Mouse (Mus musculus) CH12.LX (cell line): ENCODE measurements around the gene Slc35e2. TPM values are rescaled to one million over a fixed set of nuclear protein-coding genes. Genes with fewer than 3 reads are reported as not detected.
"Not testable (repeated sequence)": the region's sequence is repeated elsewhere in the genome, so short reads cannot be mapped to it uniquely, and the experiment has no call there.

Experiments used
- DNase-seq: peaks from one replicate; pipeline ENCODE4 v3.0.0-alpha.2; 2013; ENCODE audit errors: extremely low read depth
- H3K27ac ChIP-seq: 2 replicates; pipeline ENCODE4 v1.5.1; 2012; ENCODE audit warnings: low read depth, mild to moderate bottlenecking, control low read depth, moderate library complexity; ENCODE audit not compliant: insufficient read depth
- H3K27me3 ChIP-seq: replicated peaks from 2 replicates; pipeline ENCODE3; 2012; ENCODE audit warnings: inconsistent platforms
- H3K36me3 ChIP-seq, 2 experiments: replicated peaks in 1 of 2; 2 replicates each; pipeline versions ENCODE3 to v1.6.1; 2012; ENCODE audit warnings: inconsistent platforms in 1 of 2, low read length in 1 of 2, mild to moderate bottlenecking in 1 of 2, mixed read lengths in 1 of 2, moderate library complexity in 1 of 2; ENCODE audit not compliant: control insufficient read depth in 1 of 2, insufficient read depth in 1 of 2
- H3K4me1 ChIP-seq, 2 experiments: 2 replicates each; pipeline ENCODE4 v1.6.1; 2012; ENCODE audit warnings: inconsistent platforms in 1 of 2, moderate library complexity in 1 of 2; ENCODE audit not compliant: insufficient read depth in 2 of 2, control insufficient read depth in 1 of 2
- H3K4me2 ChIP-seq: 2 replicates; pipeline ENCODE4 v1.6.1; 2012; ENCODE audit warnings: low read depth, mild to moderate bottlenecking, control low read depth; ENCODE audit not compliant: poor library complexity, insufficient read depth, severe bottlenecking
- H3K4me3 ChIP-seq, 3 experiments: fragments of 150-350 bp in 1 of 3; sonication (generic) in 1 of 3; replicated peaks in 1 of 3; 2 replicates each; pipeline versions ENCODE3 to v1.5.1; 2011 to 2012; ENCODE audit warnings: low read depth in 2 of 3, low read length in 2 of 3, mild to moderate bottlenecking in 2 of 3, moderate library complexity in 2 of 3, control low read depth in 1 of 3, improper control_type of control experiment in 1 of 3, inconsistent platforms in 1 of 3, mixed read lengths in 1 of 3; ENCODE audit not compliant: poor library complexity in 1 of 3
- H3K79me2 ChIP-seq: replicated peaks from 2 replicates; pipeline ENCODE4 v1.6.1; 2012; ENCODE audit warnings: mild to moderate bottlenecking, moderate library complexity; ENCODE audit not compliant: control insufficient read depth, poor library complexity, insufficient read depth, severe bottlenecking; ENCODE audit errors: extremely low read depth
- H3K9ac ChIP-seq: 2 replicates; pipeline ENCODE4 v1.6.1; 2012; ENCODE audit warnings: low read depth, mild to moderate bottlenecking, control low read depth, moderate library complexity; ENCODE audit not compliant: insufficient read depth
- H3K9me3 ChIP-seq: replicated peaks from 2 replicates; pipeline ENCODE3; 2012; ENCODE audit warnings: low read length, inconsistent platforms, mixed read lengths
- BHLHE40 ChIP-seq: IDR thresholded peaks from 2 replicates; pipeline ENCODE4 v1.6.1; 2011; ENCODE audit warnings: mild to moderate bottlenecking, low read depth, low read length, improper control_type of control experiment
- CTCF ChIP-seq, 2 experiments: IDR thresholded peaks in 1 of 2; conservative IDR thresholded peaks in 1 of 2; 2 replicates each; pipeline ENCODE4 v1.5.1; 2011 to 2012; ENCODE audit warnings: low read depth in 2 of 2, low read length in 2 of 2, improper control_type of control experiment in 1 of 2, inconsistent platforms in 1 of 2, mild to moderate bottlenecking in 1 of 2, moderate library complexity in 1 of 2
- E2F4 ChIP-seq: IDR thresholded peaks from 2 replicates; pipeline ENCODE4 v1.6.1; 2011; ENCODE audit warnings: low read depth, low read length, improper control_type of control experiment; ENCODE audit not compliant: insufficient replicate concordance
- ELF1 ChIP-seq: IDR thresholded peaks from 2 replicates; pipeline ENCODE4 v1.6.1; 2014; ENCODE audit warnings: low read depth, mild to moderate bottlenecking, inconsistent platforms, low read length, improper control_type of control experiment
- EP300 ChIP-seq: IDR thresholded peaks from 2 replicates; pipeline ENCODE4 v1.6.1; 2011; ENCODE audit warnings: low read length, improper control_type of control experiment
- ETS1 ChIP-seq: conservative IDR thresholded peaks from 2 replicates; pipeline ENCODE4 v1.6.1; 2012; ENCODE audit warnings: low read depth, mild to moderate bottlenecking, inconsistent platforms, low read length, improper control_type of control experiment, moderate library complexity
- KAT2A ChIP-seq: IDR thresholded peaks from 2 replicates; pipeline ENCODE4 v1.6.1; 2012; ENCODE audit warnings: low read length, improper control_type of control experiment, inconsistent platforms; ENCODE audit not compliant: insufficient replicate concordance
- MAX ChIP-seq: IDR thresholded peaks from 2 replicates; pipeline ENCODE4 v1.6.1; 2011; ENCODE audit warnings: low read length, improper control_type of control experiment
- MAZ ChIP-seq: IDR thresholded peaks from 2 replicates; pipeline ENCODE4 v1.6.1; 2012; ENCODE audit warnings: low read depth, mild to moderate bottlenecking, inconsistent platforms, low read length, improper control_type of control experiment, moderate library complexity
- MXI1 ChIP-seq: IDR thresholded peaks from 2 replicates; pipeline ENCODE4 v1.6.1; 2011; ENCODE audit warnings: mild to moderate bottlenecking, low read depth, low read length, improper control_type of control experiment
- MYC ChIP-seq: IDR thresholded peaks from 2 replicates; pipeline ENCODE4 v1.6.1; 2011; ENCODE audit warnings: low read depth, mild to moderate bottlenecking, improper control_type of control experiment, low read length
- NELFE ChIP-seq: IDR thresholded peaks from 2 replicates; pipeline ENCODE4 v1.6.1; 2011; ENCODE audit warnings: low read depth, low read length, improper control_type of control experiment
- NRF1 ChIP-seq: IDR thresholded peaks from 2 replicates; pipeline ENCODE4 v1.6.1; 2014; ENCODE audit warnings: low read depth, mild to moderate bottlenecking, inconsistent platforms, low read length, improper control_type of control experiment, moderate library complexity
- PAX5 ChIP-seq: IDR thresholded peaks from 2 replicates; pipeline ENCODE4 v1.6.1; 2012; ENCODE audit warnings: low read length, inconsistent platforms, mixed read lengths
- POLR2A ChIP-seq: IDR thresholded peaks from 2 replicates; pipeline ENCODE4 v1.6.1; 2011; ENCODE audit warnings: low read depth, mild to moderate bottlenecking, improper control_type of control experiment, low read length
- RAD21 ChIP-seq: IDR thresholded peaks from 2 replicates; pipeline ENCODE4 v1.6.1; 2011; ENCODE audit warnings: low read depth, mild to moderate bottlenecking, low read length, improper control_type of control experiment, moderate library complexity
- RCOR1 ChIP-seq: conservative IDR thresholded peaks from 2 replicates; pipeline ENCODE4 v1.6.1; 2012; ENCODE audit warnings: low read depth, mild to moderate bottlenecking, inconsistent platforms, low read length, improper control_type of control experiment
- SIN3A ChIP-seq: IDR thresholded peaks from 2 replicates; pipeline ENCODE4 v1.6.1; 2012; ENCODE audit warnings: low read length, improper control_type of control experiment, inconsistent platforms
- TBP ChIP-seq: conservative IDR thresholded peaks from 2 replicates; pipeline ENCODE4 v1.6.1; 2011; ENCODE audit warnings: low read depth, low read length, improper control_type of control experiment
- UBTF ChIP-seq: IDR thresholded peaks from 2 replicates; pipeline ENCODE4 v1.6.1; 2012; ENCODE audit warnings: low read depth, mild to moderate bottlenecking, inconsistent platforms, low read length, improper control_type of control experiment, moderate library complexity
- ZC3H11A ChIP-seq: IDR thresholded peaks from 2 replicates; pipeline ENCODE4 v1.6.1; 2012; ENCODE audit warnings: low read depth, mild to moderate bottlenecking, inconsistent platforms, low read length, improper control_type of control experiment
- ZNF384 ChIP-seq: IDR thresholded peaks from 2 replicates; pipeline ENCODE4 v1.6.1; 2012; ENCODE audit warnings: low read depth, low read length, improper control_type of control experiment, inconsistent platforms
- dilution Hi-C: fragments of 300-500 bp; cut with MboI; formaldehyde crosslinking; loops from 2 replicates; pipeline ENCODE4 v1.14.3; 2020; ENCODE audit warnings: low sequenced_read_pairs; ENCODE audit not compliant: extremely low pct_unique_long_range_greater_than_20kb, extremely low pct_ligation_motif_present
- in situ Hi-C: fragments of 300-500 bp; cut with MboI; formaldehyde crosslinking; loops from 3 replicates; pipeline ENCODE4 v1.14.3; 2019; ENCODE audit warnings: low sequenced_read_pairs, low pct_ligation_motif_present, low pct_unique_long_range_greater_than_20kb, mixed read lengths
- polyA plus RNA-seq: library from polyadenylated mRNA; unstranded; fragments of >175 nt; gene quantifications from 2 replicates; pipeline ENCODE4 v1.2.1, GENCODE M21; 2012; ENCODE audit warnings: low read depth; ENCODE audit not compliant: insufficient read length
- total RNA-seq, 2 experiments: library from RNA; depleted of rRNA; stranded (reverse); fragments of 300-350 nt in 1 of 2; fragments of >200 nt in 1 of 2; gene quantifications; 2 replicates each; pipeline ENCODE4 v1.2.3; 2012 to 2014

Slc35e2 gene
- total and polyA plus RNA-seq, 3 experiments: 8.2 to 14.6 (median 9.9) TPM

GRCm38 (mm10) chr4:155635766-155636499 lies 34.7 kb downstream of the Slc35e2 start:
- dilution Hi-C loops (no loop called here), in situ Hi-C loops (no loop called here)
- Histone ChIP-seq H3K27ac (no peak overlapping the region), H3K4me1 (no peaks in the 10 kb centered on the region), H3K9me3 (no peaks in the 10 kb centered on the region), H3K36me3 (peaks cover 76 to 90% of the 10 kb centered on the region in 2 experiments), H3K4me2 (no peak overlapping the region), H3K4me3 (no peak overlapping the region), H3K79me2 (0 out of 2 replicates have a peak, but pooled peaks cover 5% of the 10 kb centered on the region), H3K9ac (no peak overlapping the region), H3K27me3 (no peaks in the 10 kb centered on the region)
- no peak for DNase-seq
- TF ChIP-seq RCOR1 (no peak), TBP (no peak), NRF1 (no peak)

DNA sequence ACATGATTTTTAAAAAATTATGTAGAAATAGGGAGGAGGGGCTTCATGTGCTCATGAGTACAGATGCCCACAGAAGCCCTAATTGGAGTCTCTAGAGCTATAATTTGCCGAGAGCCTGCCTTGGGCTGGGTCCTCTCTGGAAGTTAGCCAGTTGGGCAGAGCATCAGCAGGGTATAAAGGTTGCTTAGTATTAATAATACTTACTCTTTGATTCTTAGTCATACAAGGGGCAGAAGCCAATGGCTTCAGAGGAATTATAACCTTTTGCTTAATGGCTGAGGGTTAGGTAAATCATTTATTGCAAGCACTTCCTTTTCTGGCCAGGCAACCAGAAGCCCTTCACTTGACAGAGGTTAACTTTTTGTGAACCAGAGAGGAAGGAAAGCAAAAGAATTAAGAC lies 42.3 kb downstream of the Slc35e2 start:
- dilution Hi-C loops: no loop called here
- no peaks in the 10 kb centered on the region for H3K27me3 ChIP-seq
- in situ Hi-C loops: no loop called here
- H3K4me1 ChIP-seq: no peaks in the 10 kb centered on the region
- no peaks in the 10 kb centered on the region for H3K79me2 ChIP-seq
- H3K4me3 ChIP-seq: no peak overlapping the region
- H3K9me3 ChIP-seq: no peaks in the 10 kb centered on the region
- no peak overlapping the region for H3K4me2 ChIP-seq
- H3K27ac ChIP-seq: no peak overlapping the region
- no peak overlapping the region for H3K9ac ChIP-seq
- H3K36me3 ChIP-seq: peaks cover 67 to 83% of the 10 kb centered on the region in 2 experiments
- no peak for DNase-seq
- TF ChIP-seq ZNF384: no peak
- TF ChIP-seq ETS1: no peak
- TF ChIP-seq MXI1: no peak
- no peak for TF ChIP-seq RAD21
- no peak for TF ChIP-seq MAZ
- TF ChIP-seq BHLHE40: no peak
- no peak for TF ChIP-seq TBP
- TF ChIP-seq CTCF (conservative IDR thresholded peaks at IDR 0.05 in 1 of 2, IDR thresholded peaks at IDR 0.05 in 1 of 2; ENCODE audit: low read depth in 2 of 2, low read length in 2 of 2): no peak
- TF ChIP-seq E2F4: no peak
- TF ChIP-seq KAT2A: no peak
- TF ChIP-seq ELF1: no peak
- TF ChIP-seq ZC3H11A: no peak
- no peak for TF ChIP-seq EP300
- no peak for TF ChIP-seq NELFE
- TF ChIP-seq UBTF: no peak
- no peak for TF ChIP-seq POLR2A
- no peak for TF ChIP-seq MAX
- TF ChIP-seq PAX5: no peak
- TF ChIP-seq MYC: no peak
- no peak for TF ChIP-seq SIN3A

DNA sequence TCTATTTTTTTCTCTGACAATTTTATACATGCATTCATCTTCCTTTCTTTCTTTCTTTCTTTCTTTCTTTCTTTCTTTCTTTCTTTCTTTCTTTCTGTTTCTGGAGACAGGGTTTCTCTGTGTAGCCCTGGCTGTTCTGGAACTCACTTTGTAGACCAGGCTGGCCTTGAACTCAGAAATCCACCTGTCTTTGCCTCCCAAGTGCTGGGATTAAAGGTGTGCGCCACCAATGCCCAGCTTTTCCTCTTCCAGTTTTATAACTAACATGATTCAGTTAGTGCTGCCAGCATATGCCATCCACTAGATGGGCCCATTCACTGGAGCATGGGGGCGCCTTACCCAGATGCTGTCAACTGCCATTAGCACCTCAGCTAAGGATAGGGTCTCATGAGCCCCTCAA lies 44.1 kb downstream of the Slc35e2 start, which contains the start of gene Gm10563:
Gene Gm10563, minus strand, starts transcription at position 101 of the 400 bp plus-strand sequence.
- H3K79me2 ChIP-seq, H3K9me3 ChIP-seq, H3K4me3 ChIP-seq, in situ Hi-C loops, dilution Hi-C loops, H3K27me3 ChIP-seq, H3K4me2 ChIP-seq, H3K4me1 ChIP-seq, H3K27ac ChIP-seq, DNase-seq, H3K9ac ChIP-seq: not testable (repeated sequence)
- peaks cover 73 to 86% of the 10 kb centered on the region in 2 experiments for H3K36me3 ChIP-seq
